Mouse (Mus musculus) embryo, embryonic 10 days (tissue): Measurements from ENCODE around the gene Lrrc28.
"Not testable (repeated sequence)": the region's sequence is repeated elsewhere in the genome, so short reads cannot be mapped to it uniquely, and the experiment has no call there.

Source experiments
- DNase-seq: peaks from one replicate; pipeline ENCODE4 v3.0.0-alpha.2; 2015; ENCODE audit warnings: low spot score

The Lrrc28 gene

GRCm38 (mm10) chr7:67529381-67529780 is 115.7 kb downstream of the Lrrc28 start:
- no peak for DNase-seq

DNA sequence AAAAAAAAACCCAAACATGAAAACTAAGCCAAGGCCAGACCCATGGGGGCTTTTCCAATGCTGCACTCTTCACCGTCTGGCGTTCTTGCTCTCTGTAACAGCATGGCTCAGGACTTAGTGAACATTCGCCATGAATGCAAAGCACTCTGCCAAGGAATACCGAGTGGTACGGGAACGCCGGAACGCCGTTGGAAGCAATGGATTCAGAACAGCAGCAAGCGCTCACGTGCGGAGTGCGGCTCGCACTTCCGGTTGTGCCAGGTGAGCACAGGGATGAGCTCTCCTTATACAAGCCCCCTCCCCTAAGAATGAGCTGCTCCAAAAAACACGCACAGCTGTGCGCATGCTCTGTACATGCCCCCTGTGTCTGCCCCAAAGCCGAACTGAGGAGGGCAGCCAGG is 116.2 kb downstream of the Lrrc28 start:
- no peak for DNase-seq

GRCm38 (mm10) chr7:67528063-67528811 is 116.8 kb downstream of the Lrrc28 start:
- no peak for DNase-seq

- no peak for DNase-seq
Observed at GRCm38 (mm10) chr7:67525886-67526580, 119.0 kb downstream of the Lrrc28 start.

GRCm38 (mm10) chr7:67524069-67524468 is 121.0 kb downstream of the Lrrc28 start:
- DNase-seq: not testable (repeated sequence)

DNA sequence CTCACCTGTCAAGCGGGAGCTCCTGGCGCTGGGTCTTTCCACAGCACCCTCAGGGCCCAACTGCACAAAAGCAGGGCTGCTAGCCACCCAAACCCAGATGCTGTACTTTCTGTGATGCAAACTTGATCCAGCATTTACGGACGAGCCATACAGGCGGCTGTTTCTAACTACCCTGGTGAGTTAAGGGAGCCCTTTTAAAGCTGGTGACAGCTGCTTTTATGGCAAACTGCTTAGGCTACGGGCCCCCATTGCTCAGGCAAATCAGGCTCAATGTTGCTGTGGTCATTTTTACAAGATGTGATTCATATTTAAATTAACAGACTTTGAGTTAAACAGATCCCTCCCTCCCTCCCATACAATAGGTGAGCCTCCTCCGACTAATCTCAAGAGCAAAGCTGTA is 121.7 kb downstream of the Lrrc28 start:
- no peak for DNase-seq

DNA sequence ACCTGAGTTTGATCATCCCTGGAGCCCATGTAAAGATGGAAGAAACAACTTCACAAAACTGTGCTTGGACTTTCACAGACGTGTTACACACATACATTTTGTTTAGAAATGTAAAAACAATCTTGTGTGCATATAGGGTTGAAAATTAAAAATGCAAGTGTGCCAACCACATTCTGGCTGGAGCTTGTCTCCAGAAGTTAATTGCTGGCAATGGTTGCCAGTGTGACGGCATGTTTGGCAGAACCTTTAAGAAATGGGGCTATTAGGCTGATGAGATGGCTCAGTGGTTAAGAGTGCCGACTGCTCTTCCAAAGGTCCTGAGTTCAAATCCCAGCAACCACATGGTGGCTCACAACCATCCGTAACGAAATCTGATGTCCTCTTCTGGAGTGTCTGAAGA is 123.3 kb downstream of the Lrrc28 start:
- not testable (repeated sequence) for DNase-seq

DNA sequence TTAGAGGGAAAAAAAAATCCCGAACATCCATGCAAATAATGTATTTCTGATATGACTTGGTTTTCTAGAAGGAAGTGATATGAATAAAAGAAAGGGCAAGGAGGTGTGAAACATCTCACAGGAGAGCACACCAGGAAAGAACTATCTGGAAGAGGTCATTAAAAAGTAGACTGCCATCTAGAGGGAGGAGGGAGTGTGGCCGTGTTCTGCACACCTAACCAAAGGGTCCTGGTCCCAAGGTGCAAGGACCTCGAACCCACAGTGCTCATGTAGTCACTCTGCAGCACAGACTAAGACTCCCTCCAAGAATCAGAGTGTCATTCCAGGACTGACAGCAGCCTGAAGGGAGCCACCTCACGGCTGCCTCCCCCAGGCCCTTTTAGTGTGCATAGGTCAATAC is 124.1 kb downstream of the Lrrc28 start:
- peak; percentile 35 for DNase-seq

DNA sequence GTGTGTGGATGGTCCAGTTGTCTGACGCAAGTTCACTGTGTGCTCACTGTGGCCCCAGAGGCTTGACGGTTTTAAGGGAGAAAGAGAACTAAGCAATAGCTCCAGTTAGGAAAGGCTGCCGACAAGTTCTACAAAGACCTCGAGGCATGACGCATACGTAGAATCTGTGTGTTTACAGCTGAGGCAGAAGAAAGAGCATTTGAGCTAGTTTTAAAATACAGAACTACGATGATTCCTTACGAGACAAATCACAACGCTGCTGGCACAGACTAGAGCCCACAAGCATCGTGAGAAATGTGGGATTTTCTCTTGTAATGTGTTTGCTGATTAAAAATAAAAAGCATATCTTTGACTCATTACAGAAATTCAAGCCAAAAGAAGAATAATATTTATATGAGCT is 125.1 kb downstream of the Lrrc28 start:
- DNase-seq: no peak

DNA sequence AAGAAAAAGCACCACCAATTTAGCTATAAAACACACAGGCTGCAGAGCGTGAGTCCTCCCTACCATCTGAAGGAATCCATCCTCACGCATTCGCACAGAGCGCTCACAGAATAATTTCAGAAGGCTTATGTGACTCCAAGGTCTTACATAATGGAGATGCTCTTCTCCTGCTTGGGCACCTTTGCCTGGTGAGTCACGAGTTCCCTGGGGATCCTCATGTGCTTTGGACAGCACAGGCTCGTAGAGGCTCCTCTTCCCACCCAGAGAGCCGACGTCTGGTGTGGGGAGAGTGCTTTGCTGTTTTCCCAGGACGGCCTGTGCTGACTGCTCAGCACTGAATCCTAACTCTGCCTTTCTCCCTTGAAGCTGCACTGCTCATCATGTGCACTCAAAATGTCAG is 129.4 kb downstream of the Lrrc28 start:
- DNase-seq: no peak

GRCm38 (mm10) chr7:67514893-67515292 is 130.2 kb downstream of the Lrrc28 start:
- no peak for DNase-seq

- no peak for DNase-seq
Observed at GRCm38 (mm10) chr7:67514380-67514779, 130.7 kb downstream of the Lrrc28 start.

- no peak for DNase-seq
Observed at GRCm38 (mm10) chr7:67513656-67514055, 131.4 kb downstream of the Lrrc28 start.

DNA sequence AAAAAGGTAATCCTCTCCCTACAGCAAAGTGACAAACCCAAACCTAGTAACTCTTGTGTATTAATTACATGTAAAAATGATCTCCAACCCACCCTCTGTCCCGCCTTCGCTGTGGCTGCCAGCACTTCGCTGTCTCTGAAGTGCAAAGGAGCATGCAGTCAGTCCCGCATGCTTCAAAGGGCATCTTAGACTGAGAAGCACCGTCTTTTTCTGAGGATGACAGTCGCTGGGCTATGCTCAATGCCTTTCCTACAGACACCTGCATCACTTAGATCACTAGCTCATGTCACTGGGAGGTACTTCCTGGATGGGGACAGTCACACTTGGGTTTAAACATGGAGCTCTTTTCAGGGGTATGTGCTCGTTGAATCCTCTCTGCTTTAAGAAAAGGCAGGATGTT is 133.5 kb downstream of the Lrrc28 start:
- no peak for DNase-seq

DNA sequence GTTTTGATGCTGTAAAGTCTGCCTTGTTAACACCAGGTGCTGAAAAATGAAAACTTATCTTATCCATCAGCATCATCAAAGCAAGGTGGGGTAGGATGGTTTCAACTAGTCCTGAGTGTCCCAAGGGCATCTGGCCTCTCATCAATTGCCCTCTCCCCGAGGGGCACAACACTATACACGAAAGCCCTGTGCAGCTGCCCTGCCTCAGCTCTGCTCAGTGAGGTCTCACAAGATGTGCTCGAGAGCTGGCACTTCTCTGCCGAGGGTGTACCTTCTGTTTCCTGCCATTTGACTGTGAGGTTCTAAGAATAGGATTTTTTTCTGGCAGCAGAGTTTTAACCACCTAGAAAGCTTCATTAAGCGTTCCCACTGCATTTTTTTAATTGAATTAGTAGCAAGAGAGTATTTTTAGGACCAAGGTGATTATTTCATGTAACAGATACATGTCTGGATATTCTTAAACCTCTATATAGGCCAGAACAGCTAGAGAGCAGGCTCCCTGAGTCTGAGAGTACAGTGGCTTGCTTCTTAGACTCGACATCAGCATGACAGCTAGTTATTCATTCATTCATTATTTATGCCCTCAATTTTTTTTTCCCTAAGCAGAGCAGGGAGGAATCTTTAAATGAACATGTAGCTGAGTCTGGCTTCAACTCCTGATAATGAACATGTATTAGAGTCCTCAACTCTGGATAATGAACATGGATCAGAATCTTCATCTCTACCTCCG is 141.6 kb downstream of the Lrrc28 start:
- DNase-seq: no peak

- no peak for DNase-seq
Observed at GRCm38 (mm10) chr7:67502631-67503030, 142.4 kb downstream of the Lrrc28 start.

- peak; percentile 45 for DNase-seq
Observed at GRCm38 (mm10) chr7:67500878-67501277, 144.2 kb downstream of the Lrrc28 start.

GRCm38 (mm10) chr7:67500076-67500828 is 144.8 kb downstream of the Lrrc28 start:
- no peak for DNase-seq

DNA sequence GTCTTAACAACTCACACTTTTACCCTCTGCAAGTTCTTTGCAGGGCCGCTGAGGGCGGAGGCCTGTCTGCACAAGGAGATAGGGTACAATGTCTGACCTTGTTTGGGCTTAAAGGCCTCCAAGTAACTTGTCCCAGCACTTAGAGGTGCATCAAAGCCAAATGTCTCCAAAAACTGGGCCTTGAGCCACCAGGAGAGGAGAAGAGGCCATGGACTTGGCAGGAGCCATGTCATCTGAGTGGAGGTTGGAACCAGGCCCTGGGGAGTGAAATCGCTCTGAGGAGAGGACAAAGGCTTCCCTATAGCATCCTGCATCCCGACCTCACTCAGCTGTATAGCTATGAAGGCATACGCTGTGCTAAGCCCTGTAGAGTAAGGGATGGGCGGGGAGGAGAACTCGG is 145.6 kb downstream of the Lrrc28 start:
- no peak for DNase-seq

- DNase-seq: no peak
Observed at GRCm38 (mm10) chr7:67493795-67494687, 151.0 kb downstream of the Lrrc28 start.

DNA sequence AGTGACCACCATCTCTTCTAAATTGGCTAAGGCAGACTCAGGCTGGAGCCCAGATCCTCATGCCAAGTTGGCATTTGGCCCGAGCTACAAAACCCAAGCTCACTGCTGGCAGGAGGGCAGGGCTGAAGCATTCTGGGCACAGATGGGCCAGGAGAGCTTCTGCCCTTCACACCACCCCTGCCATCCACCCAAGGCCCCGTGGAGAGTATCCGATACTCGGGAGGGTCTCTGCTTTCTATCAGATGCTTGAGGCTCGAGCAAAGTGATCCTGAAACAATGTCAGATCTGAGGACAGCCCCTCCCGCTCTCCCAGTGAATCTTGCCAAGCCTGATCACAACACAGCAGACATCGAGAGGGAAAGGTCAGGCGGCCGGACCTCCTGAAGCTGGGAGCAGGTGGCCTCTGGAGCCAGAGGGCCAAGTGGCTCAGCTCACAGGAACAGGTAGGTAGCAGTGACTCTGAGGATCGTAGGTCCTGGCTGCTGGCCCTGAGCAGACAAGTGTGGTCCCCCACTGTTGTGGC is 157.1 kb downstream of the Lrrc28 start:
- no peak for DNase-seq
